Mouse (Mus musculus): ENCODE results near the gene Wdr76.

GRCm38 (mm10) chr2:121582809-121583376, 76.4 kb downstream of the Wdr76 start:
- TF ChIP-seq CTCF (IDR thresholded peaks at IDR 0.05; ENCODE audit: extremely low read depth, insufficient read depth, insufficient read length, insufficient replicate concordance) (no peak), POLR2A (IDR thresholded peaks at IDR 0.05; ENCODE audit: low read depth, low read length) (no peak)
